Mouse (Mus musculus): ENCODE measurements around the gene Stxbp5. TPM values are rescaled to one million over a fixed set of nuclear protein-coding genes. Genes with fewer than 3 reads are reported as not detected.

The Stxbp5 gene
- polyA plus RNA-seq, 1 experiment = 0.24 TPM

DNA sequence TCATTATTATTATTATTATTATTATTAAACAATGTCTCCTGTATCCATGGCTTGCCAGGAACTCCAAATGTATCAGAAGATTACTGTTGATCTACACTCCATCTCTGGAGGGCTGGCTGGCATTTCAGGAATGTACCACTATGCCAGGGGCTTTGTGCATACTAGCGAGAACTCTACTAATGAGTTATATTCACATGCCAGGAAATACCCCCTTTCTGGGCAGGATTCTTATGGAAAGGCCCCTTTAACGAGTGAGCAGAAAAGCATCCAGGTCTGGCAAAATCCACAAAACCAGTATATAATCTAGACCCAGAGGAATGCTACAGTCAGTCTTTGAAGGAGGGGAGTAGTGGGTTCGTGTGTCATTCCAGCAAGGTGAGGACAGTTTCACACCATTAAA lies 167.0 kb downstream of the Stxbp5 start:
- H3K36me3 ChIP-seq (ENCODE audit: control insufficient read depth) = no peaks in the 10 kb centered on the region
- H3K27me3 ChIP-seq (ENCODE audit: control insufficient read depth) = no peaks in the 10 kb centered on the region
- no peak for TF ChIP-seq GATA1 (IDR thresholded peaks at IDR 0.05; ENCODE audit: low read length)
- TF ChIP-seq TAL1 (IDR thresholded peaks at IDR 0.05; ENCODE audit: low read length) = no peak
- no peaks in the 10 kb centered on the region for H3K4me1 ChIP-seq (ENCODE audit: control insufficient read depth)
- H3K4me3 ChIP-seq (replicated peaks) = no peak overlapping the region
- H3K9me3 ChIP-seq (ENCODE audit: control insufficient read depth, low read length) = no peaks in the 10 kb centered on the region

DNA sequence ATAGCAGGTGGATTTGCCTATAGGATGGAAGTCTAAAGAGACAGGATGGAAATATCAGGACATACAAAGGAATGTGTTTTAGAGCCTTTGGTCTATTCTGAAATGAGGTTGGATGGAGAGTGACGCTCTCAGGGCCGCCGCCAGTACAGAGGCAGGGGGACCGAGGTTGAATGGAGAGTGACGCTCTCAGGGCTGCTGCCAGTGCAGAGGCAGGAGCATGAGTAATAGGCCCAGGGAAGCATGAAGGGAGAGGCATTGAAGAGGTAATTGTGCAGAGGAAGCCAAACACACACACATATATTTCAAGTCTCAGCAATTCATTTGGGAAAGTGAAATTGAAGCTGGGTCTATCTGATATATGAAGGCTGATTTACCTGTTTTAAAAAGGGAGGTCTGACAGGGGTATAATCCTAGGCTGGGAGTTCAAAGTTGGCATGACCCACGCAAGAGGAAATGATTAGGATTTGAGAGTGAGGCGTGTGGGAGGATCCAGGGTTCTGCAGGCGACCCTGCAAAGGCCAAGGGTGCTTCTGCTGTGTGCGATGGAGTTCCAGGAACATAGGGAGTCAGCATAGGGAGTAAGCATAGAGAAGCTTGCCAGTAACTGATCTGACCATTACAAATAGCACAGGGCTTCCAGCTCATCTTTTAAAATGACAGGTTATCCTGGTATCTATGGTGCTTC lies 168.7 kb downstream of the Stxbp5 start:
- Histone ChIP-seq H3K4me1 (ENCODE audit: control insufficient read depth) (no peaks in the 10 kb centered on the region), H3K4me3 (replicated peaks) (no peak overlapping the region), H3K36me3 (ENCODE audit: control insufficient read depth) (no peaks in the 10 kb centered on the region), H3K27me3 (ENCODE audit: control insufficient read depth) (no peaks in the 10 kb centered on the region), H3K9me3 (ENCODE audit: control insufficient read depth, low read length) (no peaks in the 10 kb centered on the region)
- TF ChIP-seq TAL1 (IDR thresholded peaks at IDR 0.05; ENCODE audit: low read length) = no peak
- no peak for TF ChIP-seq GATA1 (IDR thresholded peaks at IDR 0.05; ENCODE audit: low read length)

DNA sequence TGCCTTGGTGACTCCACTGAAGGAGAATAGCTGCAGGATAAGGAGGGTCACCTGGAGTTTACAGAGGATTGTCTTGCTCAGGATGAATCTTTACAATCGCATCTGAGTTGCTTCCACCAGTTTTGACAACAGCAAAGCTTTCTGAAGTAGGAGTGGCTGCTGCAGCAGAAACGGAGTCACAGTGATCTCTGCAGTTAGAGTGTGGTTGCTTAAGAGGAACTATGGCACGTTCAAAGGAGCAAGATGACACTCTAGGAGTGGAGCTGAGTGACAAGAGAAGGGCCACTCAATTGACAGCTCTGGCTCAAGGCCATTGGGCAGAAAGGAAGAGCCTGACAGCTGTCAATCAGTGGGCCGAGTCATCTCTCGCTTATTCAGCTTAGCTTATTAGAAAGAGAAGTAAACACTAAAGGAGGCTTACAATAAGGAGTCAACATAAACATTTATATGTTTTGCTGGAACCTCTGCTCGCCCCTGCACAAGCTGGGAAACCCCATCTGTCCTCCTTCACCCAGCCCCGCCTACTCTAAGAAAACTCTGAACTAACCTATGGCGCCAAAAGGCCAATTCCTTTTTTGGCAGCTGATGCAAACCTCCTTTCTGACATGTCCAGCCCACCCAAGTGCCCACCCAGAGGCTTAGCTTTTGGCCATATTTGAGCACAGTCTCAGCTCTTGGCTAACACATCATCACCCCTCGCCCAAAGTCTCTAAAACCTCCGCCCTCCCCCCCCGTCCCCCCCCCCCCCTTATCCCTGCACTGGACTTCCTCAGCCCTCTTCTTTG lies 178.2 kb downstream of the Stxbp5 start:
- TF ChIP-seq TAL1 (IDR thresholded peaks at IDR 0.05; ENCODE audit: low read length) = no peak
- TF ChIP-seq GATA1 (IDR thresholded peaks at IDR 0.05; ENCODE audit: low read length) = no peak
- Histone ChIP-seq H3K9me3 (ENCODE audit: control insufficient read depth, low read length) (no peaks in the 10 kb centered on the region), H3K36me3 (ENCODE audit: control insufficient read depth) (no peaks in the 10 kb centered on the region), H3K4me3 (replicated peaks) (no peak overlapping the region), H3K4me1 (ENCODE audit: control insufficient read depth) (no peaks in the 10 kb centered on the region), H3K27me3 (ENCODE audit: control insufficient read depth) (no peaks in the 10 kb centered on the region)

DNA sequence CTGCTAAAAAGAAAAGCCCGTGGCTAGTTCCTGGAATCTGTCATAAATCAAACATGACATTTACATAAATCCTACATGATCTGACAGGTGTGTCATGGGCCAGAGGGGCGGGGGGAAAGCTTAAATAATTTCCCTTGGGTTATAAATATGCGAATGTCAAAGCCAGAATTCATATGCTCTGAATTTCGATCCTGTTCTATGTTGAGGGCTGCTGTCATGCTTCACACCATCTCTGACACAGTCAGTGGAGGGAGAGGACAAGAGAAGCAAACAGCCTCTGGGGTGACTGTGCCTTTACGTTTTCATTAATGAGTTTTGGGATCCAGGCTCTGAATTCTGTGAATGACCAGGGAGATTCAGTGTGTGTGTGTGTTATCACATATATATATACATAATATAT lies 180.9 kb downstream of the Stxbp5 start:
- TF ChIP-seq TAL1 (IDR thresholded peaks at IDR 0.05; ENCODE audit: low read length) (no peak), GATA1 (IDR thresholded peaks at IDR 0.05; ENCODE audit: low read length) (no peak)
- Histone ChIP-seq H3K36me3 (ENCODE audit: control insufficient read depth) (no peaks in the 10 kb centered on the region), H3K27me3 (ENCODE audit: control insufficient read depth) (no peaks in the 10 kb centered on the region), H3K9me3 (ENCODE audit: control insufficient read depth, low read length) (no peaks in the 10 kb centered on the region), H3K4me3 (replicated peaks) (no peak overlapping the region), H3K4me1 (ENCODE audit: control insufficient read depth) (no peaks in the 10 kb centered on the region)

DNA sequence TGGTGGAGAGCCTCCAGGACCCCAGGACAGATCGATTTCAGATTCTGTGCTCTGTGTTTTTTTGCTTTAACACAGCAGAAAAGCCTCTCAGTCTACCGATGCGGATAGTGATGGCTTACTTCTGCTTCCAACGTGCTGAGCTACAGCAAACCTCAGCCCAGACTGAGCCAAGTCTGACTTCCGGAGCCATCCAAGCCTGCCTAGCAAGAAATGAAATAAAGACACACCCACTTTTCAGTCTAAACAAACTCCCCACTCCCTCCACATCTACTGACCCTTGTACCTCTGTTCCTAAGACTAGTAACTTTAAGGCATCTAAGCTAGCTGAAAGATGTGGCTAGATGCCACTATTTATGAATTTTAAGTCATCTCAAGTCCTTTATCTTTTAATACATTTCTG lies 182.8 kb downstream of the Stxbp5 start:
- Histone ChIP-seq H3K9me3 (ENCODE audit: control insufficient read depth, low read length) (no peaks in the 10 kb centered on the region), H3K36me3 (ENCODE audit: control insufficient read depth) (no peaks in the 10 kb centered on the region), H3K27me3 (ENCODE audit: control insufficient read depth) (no peaks in the 10 kb centered on the region), H3K4me3 (replicated peaks) (no peak overlapping the region), H3K4me1 (ENCODE audit: control insufficient read depth) (no peaks in the 10 kb centered on the region)
- TF ChIP-seq TAL1 (IDR thresholded peaks at IDR 0.05; ENCODE audit: low read length) = no peak
- TF ChIP-seq GATA1 (IDR thresholded peaks at IDR 0.05; ENCODE audit: low read length) = no peak

Other genes with a start within 250 kb of the Stxbp5 start
- not detected in 2 replicates for gene Samd5, start 225.9 kb downstream of the Stxbp5 start, polyA plus RNA-seq (2012)

Data from erythroblast, embryonic 14.5 days (primary cell).